Mouse (Mus musculus): Measurements from ENCODE around the gene C1qa. TPM values are rescaled to one million over a fixed set of nuclear protein-coding genes. Genes with fewer than 3 reads are reported as not detected.

Gene C1qa
- polyA plus RNA-seq, 1 experiment from 2014 or later: 39.4 TPM

- no peak overlapping the region for H3K9ac ChIP-seq (replicated peaks; ENCODE audit: low read depth)
- ATAC-seq (no peak), DNase-seq (ENCODE audit: low spot score) (no peak)
- H3K4me2 ChIP-seq (replicated peaks; ENCODE audit: low read depth, low read length): no peak overlapping the region
- H3K4me1 ChIP-seq (ENCODE audit: insufficient read depth, low read depth, low read length): no peaks in the 10 kb centered on the region
- no peaks in the 10 kb centered on the region for H3K27me3 ChIP-seq (replicated peaks; ENCODE audit: insufficient read depth, low read length)
- no peak overlapping the region for H3K27ac ChIP-seq (ENCODE audit: low read length)
- WGBS: 71% methylated on average over 3 of the region's 3 CpGs
- no peaks in the 10 kb centered on the region for H3K9me3 ChIP-seq (ENCODE audit: low read length)
- TF ChIP-seq CTCF (IDR thresholded peaks at IDR 0.05) (no peak), EP300 (IDR thresholded peaks at IDR 0.05) (no peak)
- H3K4me3 ChIP-seq (ENCODE audit: low read depth, low read length): no peak overlapping the region
- no peaks in the 10 kb centered on the region for H3K36me3 ChIP-seq (ENCODE audit: insufficient read depth, low read length)
These were observed 20.9 kb upstream of the C1qa start for GRCm38 (mm10) chr4:136919526-136919925.

GRCm38 (mm10) chr4:136918834-136919233 is 20.2 kb upstream of the C1qa start:
- no peaks in the 10 kb centered on the region for H3K9me3 ChIP-seq (ENCODE audit: low read length)
- no peaks in the 10 kb centered on the region for H3K36me3 ChIP-seq (ENCODE audit: insufficient read depth, low read length)
- no peak for ATAC-seq
- no peak overlapping the region for H3K4me2 ChIP-seq (replicated peaks; ENCODE audit: low read depth, low read length)
- H3K27me3 ChIP-seq (replicated peaks; ENCODE audit: insufficient read depth, low read length): no peaks in the 10 kb centered on the region
- no peak overlapping the region for H3K27ac ChIP-seq (ENCODE audit: low read length)
- TF ChIP-seq EP300 (IDR thresholded peaks at IDR 0.05): no peak
- TF ChIP-seq CTCF (IDR thresholded peaks at IDR 0.05): no peak
- no peaks in the 10 kb centered on the region for H3K4me1 ChIP-seq (ENCODE audit: insufficient read depth, low read depth, low read length)
- WGBS: 86% methylated on average over 8 of the region's 8 CpGs
- no peak overlapping the region for H3K9ac ChIP-seq (replicated peaks; ENCODE audit: low read depth)
- DNase-seq (ENCODE audit: low spot score): no peak
- H3K4me3 ChIP-seq (ENCODE audit: low read depth, low read length): no peak overlapping the region

GRCm38 (mm10) chr4:136917165-136917524 is 18.5 kb upstream of the C1qa start:
- 24% methylated on average over 6 of the region's 7 CpGs for WGBS

GRCm38 (mm10) chr4:136916359-136917164 is 18.0 kb upstream of the C1qa start:
- peaks cover 9% of the 10 kb centered on the region; the same call in 1 of the 2 replicates for H3K27me3 ChIP-seq (replicated peaks; ENCODE audit: insufficient read depth, low read length)
- no peaks in the 10 kb centered on the region for H3K36me3 ChIP-seq (ENCODE audit: insufficient read depth, low read length)
- H3K4me2 ChIP-seq (replicated peaks; ENCODE audit: low read depth, low read length): no peak overlapping the region
- H3K4me1 ChIP-seq (ENCODE audit: insufficient read depth, low read depth, low read length): no peaks in the 10 kb centered on the region
- H3K27ac ChIP-seq (ENCODE audit: low read length): no peak overlapping the region
- H3K4me3 ChIP-seq (ENCODE audit: low read depth, low read length): no peak overlapping the region
- no peak overlapping the region for H3K9ac ChIP-seq (replicated peaks; ENCODE audit: low read depth)
- ATAC-seq: no peak
- TF ChIP-seq EP300 (IDR thresholded peaks at IDR 0.05) (no peak), CTCF (IDR thresholded peaks at IDR 0.05) (no peak)
- H3K9me3 ChIP-seq (ENCODE audit: low read length): no peaks in the 10 kb centered on the region
- DNase-seq (ENCODE audit: low spot score): no peak
- 54% methylated on average over 20 of the region's 20 CpGs for WGBS

More at GRCm38 (mm10) chr4:136917165-136917524, 18.5 kb upstream of the C1qa start:
- TF ChIP-seq CTCF (IDR thresholded peaks at IDR 0.05) (no peak), EP300 (IDR thresholded peaks at IDR 0.05) (no peak)
- no peak overlapping the region for H3K27ac ChIP-seq (ENCODE audit: low read length)
- no peaks in the 10 kb centered on the region for H3K4me1 ChIP-seq (ENCODE audit: insufficient read depth, low read depth, low read length)
- H3K9me3 ChIP-seq (ENCODE audit: low read length): no peaks in the 10 kb centered on the region
- H3K4me2 ChIP-seq (replicated peaks; ENCODE audit: low read depth, low read length): no peak overlapping the region
- H3K9ac ChIP-seq (replicated peaks; ENCODE audit: low read depth): no peak overlapping the region
- no peaks in the 10 kb centered on the region for H3K36me3 ChIP-seq (ENCODE audit: insufficient read depth, low read length)
- DNase-seq (ENCODE audit: low spot score) (no peak), ATAC-seq (no peak)
- no peak overlapping the region for H3K4me3 ChIP-seq (ENCODE audit: low read depth, low read length)
- peaks cover 6% of the 10 kb centered on the region; the same call in 1 of the 2 replicates for H3K27me3 ChIP-seq (replicated peaks; ENCODE audit: insufficient read depth, low read length)

GRCm38 (mm10) chr4:136912841-136913240 is 14.2 kb upstream of the C1qa start:
- Histone ChIP-seq H3K4me3 (ENCODE audit: low read depth, low read length) (no peak overlapping the region), H3K9me3 (ENCODE audit: low read length) (no peaks in the 10 kb centered on the region), H3K27ac (ENCODE audit: low read length) (no peak overlapping the region), H3K9ac (replicated peaks; ENCODE audit: low read depth) (no peak overlapping the region), H3K36me3 (ENCODE audit: insufficient read depth, low read length) (no peaks in the 10 kb centered on the region), H3K4me1 (ENCODE audit: insufficient read depth, low read depth, low read length) (no peaks in the 10 kb centered on the region), H3K27me3 (replicated peaks; ENCODE audit: insufficient read depth, low read length) (peaks cover 16% of the 10 kb centered on the region), H3K4me2 (replicated peaks; ENCODE audit: low read depth, low read length) (no peak overlapping the region)
- DNase-seq (ENCODE audit: low spot score): no peak
- TF ChIP-seq CTCF (IDR thresholded peaks at IDR 0.05) (no peak), EP300 (IDR thresholded peaks at IDR 0.05) (no peak)
- 11% methylated on average over 9 of the region's 9 CpGs for WGBS
- no peak for ATAC-seq

GRCm38 (mm10) chr4:136911804-136912203 is 13.2 kb upstream of the C1qa start:
- Histone ChIP-seq H3K4me3 (ENCODE audit: low read depth, low read length) (no peak overlapping the region), H3K36me3 (ENCODE audit: insufficient read depth, low read length) (no peaks in the 10 kb centered on the region), H3K27ac (ENCODE audit: low read length) (no peak overlapping the region), H3K4me2 (replicated peaks; ENCODE audit: low read depth, low read length) (no peak overlapping the region), H3K4me1 (ENCODE audit: insufficient read depth, low read depth, low read length) (no peaks in the 10 kb centered on the region), H3K9me3 (ENCODE audit: low read length) (no peaks in the 10 kb centered on the region), H3K27me3 (replicated peaks; ENCODE audit: insufficient read depth, low read length) (peaks cover 18% of the 10 kb centered on the region), H3K9ac (replicated peaks; ENCODE audit: low read depth) (no peak overlapping the region)
- WGBS: 38% methylated on average over 9 of the region's 9 CpGs
- ATAC-seq: no peak
- no peak for DNase-seq (ENCODE audit: low spot score)
- no peak for TF ChIP-seq EP300 (IDR thresholded peaks at IDR 0.05)
- no peak for TF ChIP-seq CTCF (IDR thresholded peaks at IDR 0.05)
